Mouse (Mus musculus) embryonic facial prominence, embryonic 15.5 days (tissue): Measurements from ENCODE around the gene Ccdc70. TPM values are rescaled to one million over a fixed set of nuclear protein-coding genes. Genes with fewer than 3 reads are reported as not detected.
"Not testable (repeated sequence)": the region's sequence is repeated elsewhere in the genome, so short reads cannot be mapped to it uniquely, and the experiment has no call there.

ENCODE experiments used
- ATAC-seq: fragments of 200-750 bp; cut with Nextera tagmentation; 2 replicates; pipeline ENCODE4 v1.8.0; 2017; ENCODE audit warnings: low read depth, moderate TSS enrichment; ENCODE audit not compliant: insufficient number of reproducible peaks, low FRiP score, low TSS enrichment
- H3K27ac ChIP-seq: fragments of 300-500 bp; sonication (generic); replicated peaks from 2 replicates; pipeline ENCODE4 v1.5.1; 2015; ENCODE audit warnings: mild to moderate bottlenecking, inconsistent platforms
- H3K27me3 ChIP-seq: fragments of 300-500 bp; sonication (generic); 2 replicates; pipeline ENCODE4 v1.6.1; 2015; ENCODE audit warnings: inconsistent platforms
- H3K36me3 ChIP-seq: fragments of 300-500 bp; sonication (generic); 2 replicates; pipeline ENCODE4 v1.6.1; 2015; ENCODE audit warnings: mild to moderate bottlenecking, inconsistent platforms
- H3K4me1 ChIP-seq: fragments of 300-500 bp; sonication (generic); 2 replicates; pipeline ENCODE4 v1.6.1; 2015; ENCODE audit warnings: inconsistent platforms
- H3K4me2 ChIP-seq: fragments of 300-500 bp; sonication (generic); replicated peaks from 2 replicates; pipeline ENCODE4 v1.6.1; 2015; ENCODE audit warnings: mild to moderate bottlenecking, inconsistent platforms
- H3K4me3 ChIP-seq: fragments of 300-500 bp; sonication (generic); replicated peaks from 2 replicates; pipeline ENCODE4 v1.5.1; 2015; ENCODE audit warnings: mild to moderate bottlenecking, inconsistent platforms
- H3K9ac ChIP-seq: fragments of 300-500 bp; sonication (generic); 2 replicates; pipeline ENCODE4 v1.6.1; 2015; ENCODE audit warnings: inconsistent platforms
- H3K9me3 ChIP-seq: fragments of 300-500 bp; sonication (generic); replicated peaks from 2 replicates; pipeline ENCODE4 v1.6.1; 2016; ENCODE audit warnings: inconsistent platforms
- WGBS: fragments of 180-500 bp; shearing (Covaris S2); methylation state at CpG from one replicate; pipeline ENCODE4 v1.1.7; 2015; 5-methylcytosine and 5-hydroxymethylcytosine counted together
- polyA plus RNA-seq: library from polyadenylated mRNA; unstranded; fragments of >200 nt; fragmentation: Nextera tagmentation; extraction: Ambion mirVana; gene quantifications from 2 replicates; pipeline ENCODE4 v1.2.1, GENCODE M21; 2015

The Ccdc70 gene
- polyA plus RNA-seq = not detected in 2 replicates

GRCm38 (mm10) chr8:21969475-21969874, at the start of gene Ccdc70:
TSS of gene Ccdc70 (plus strand) at chr8:21969775.
- ATAC-seq = no peak
- H3K27ac ChIP-seq = no peak within 1 kb of the TSS
- H3K9ac ChIP-seq = no peak within 1 kb of the TSS
- no peaks in the 10 kb centered on the region for H3K9me3 ChIP-seq
- no peaks in the 10 kb centered on the region for H3K36me3 ChIP-seq
- H3K27me3 ChIP-seq = no peaks in the 10 kb centered on the region
- no peak within 1 kb of the TSS for H3K4me3 ChIP-seq
- no peaks in the 10 kb centered on the region for H3K4me1 ChIP-seq
- WGBS = 85% methylated on average over 3 of the region's 3 CpGs
- H3K4me2 ChIP-seq = no peak within 1 kb of the TSS

- not testable (repeated sequence) for H3K27ac ChIP-seq, H3K9me3 ChIP-seq, H3K4me3 ChIP-seq, H3K27me3 ChIP-seq, H3K4me1 ChIP-seq, H3K4me2 ChIP-seq, H3K36me3 ChIP-seq, ATAC-seq, H3K9ac ChIP-seq
- WGBS = 80% methylated on average over 3 of the region's 3 CpGs
These were observed 38.8 kb upstream of the Ccdc70 start for GRCm38 (mm10) chr8:21930754-21931153.

- Histone ChIP-seq H3K27me3 (no peaks in the 10 kb centered on the region), H3K36me3 (no peaks in the 10 kb centered on the region), H3K4me2 (no peak within 1 kb of the TSS), H3K4me3 (no peak within 1 kb of the TSS), H3K9ac (no peak within 1 kb of the TSS), H3K9me3 (no peaks in the 10 kb centered on the region), H3K27ac (no peak within 1 kb of the TSS), H3K4me1 (no peaks in the 10 kb centered on the region)
- no peak for ATAC-seq
- whole genome bisulfite sequencing = 91% methylated on average over 6 of the region's 6 CpGs
These were observed 37.0 kb upstream of the Ccdc70 start, which contains the start of gene Defb15 for GRCm38 (mm10) chr8:21932610-21933009. TSS of gene Defb15 (minus strand) at chr8:21932710.

- not testable (repeated sequence) for H3K4me1 ChIP-seq, H3K27ac ChIP-seq, H3K27me3 ChIP-seq, H3K36me3 ChIP-seq, ATAC-seq, H3K4me2 ChIP-seq, H3K9ac ChIP-seq, H3K4me3 ChIP-seq, H3K9me3 ChIP-seq
- 84% methylated on average over 4 of the region's 4 CpGs for WGBS
These were observed 31.5 kb upstream of the Ccdc70 start, which contains the start of gene Defb35 for GRCm38 (mm10) chr8:21938052-21938451. TSS of gene Defb35 (plus strand) at chr8:21938352.

- Histone ChIP-seq H3K36me3 (no peaks in the 10 kb centered on the region), H3K27ac (no peak within 1 kb of the TSS), H3K4me1 (no peaks in the 10 kb centered on the region), H3K4me3 (no peak within 1 kb of the TSS), H3K4me2 (no peak within 1 kb of the TSS), H3K9ac (no peak within 1 kb of the TSS), H3K27me3 (no peaks in the 10 kb centered on the region), H3K9me3 (no peaks in the 10 kb centered on the region)
- ATAC-seq = no peak
- WGBS = 73% methylated on average over 6 of the region's 6 CpGs
These were observed 23.1 kb upstream of the Ccdc70 start, which contains the start of gene Defb13 for GRCm38 (mm10) chr8:21946462-21946861. TSS of gene Defb13 (plus strand) at chr8:21946762.

GRCm38 (mm10) chr8:21947311-21948017, 22.1 kb upstream of the Ccdc70 start:
- Histone ChIP-seq H3K27me3 (no peaks in the 10 kb centered on the region), H3K27ac (no peak overlapping the region), H3K36me3 (no peaks in the 10 kb centered on the region), H3K4me3 (no peak overlapping the region), H3K9ac (no peak overlapping the region), H3K4me1 (no peaks in the 10 kb centered on the region), H3K4me2 (no peak overlapping the region), H3K9me3 (no peaks in the 10 kb centered on the region)
- ATAC-seq = no peak
- 54% methylated on average over 9 of the region's 9 CpGs for WGBS

GRCm38 (mm10) chr8:21955321-21955720, 14.3 kb upstream of the Ccdc70 start:
- Histone ChIP-seq H3K4me2 (no peak overlapping the region), H3K9me3 (no peaks in the 10 kb centered on the region), H3K4me1 (no peaks in the 10 kb centered on the region), H3K36me3 (no peaks in the 10 kb centered on the region), H3K27ac (no peak overlapping the region), H3K4me3 (no peak overlapping the region), H3K27me3 (no peaks in the 10 kb centered on the region), H3K9ac (no peak overlapping the region)
- WGBS = 3% methylated on average over 9 of the region's 9 CpGs
- no peak for ATAC-seq

- Histone ChIP-seq H3K9me3 (no peaks in the 10 kb centered on the region), H3K9ac (no peak overlapping the region), H3K4me2 (no peak overlapping the region), H3K36me3 (no peaks in the 10 kb centered on the region), H3K27me3 (no peaks in the 10 kb centered on the region), H3K4me1 (no peaks in the 10 kb centered on the region), H3K27ac (no peak overlapping the region), H3K4me3 (no peak overlapping the region)
- no peak for ATAC-seq
- 79% methylated on average over 3 of the region's 3 CpGs for WGBS
These were observed 13.2 kb upstream of the Ccdc70 start for GRCm38 (mm10) chr8:21956336-21956735.

- 78% methylated on average over 2 of the region's 2 CpGs for WGBS
- Histone ChIP-seq H3K4me1 (no peaks in the 10 kb centered on the region), H3K4me3 (no peak within 1 kb of the TSS), H3K36me3 (no peaks in the 10 kb centered on the region), H3K27me3 (no peaks in the 10 kb centered on the region), H3K4me2 (no peak within 1 kb of the TSS), H3K27ac (no peak within 1 kb of the TSS), H3K9ac (no peak within 1 kb of the TSS), H3K9me3 (no peaks in the 10 kb centered on the region)
- ATAC-seq = no peak
These were observed 11.2 kb upstream of the Ccdc70 start, which contains the start of gene Fam90a1a for GRCm38 (mm10) chr8:21958414-21958813. TSS of gene Fam90a1a (plus strand) at chr8:21958714.

- Histone ChIP-seq H3K27ac (no peak overlapping the region), H3K4me3 (no peak overlapping the region), H3K9ac (no peak overlapping the region), H3K4me2 (no peak overlapping the region), H3K9me3 (no peaks in the 10 kb centered on the region), H3K27me3 (no peaks in the 10 kb centered on the region), H3K36me3 (no peaks in the 10 kb centered on the region), H3K4me1 (no peaks in the 10 kb centered on the region)
- ATAC-seq = no peak
- WGBS = 79% methylated on average over 1 of the region's 1 CpGs
These were observed 2.9 kb upstream of the Ccdc70 start for GRCm38 (mm10) chr8:21966646-21967045.

GRCm38 (mm10) chr8:21978193-21978592, 8.6 kb downstream of the Ccdc70 start:
- ATAC-seq = no peak
- H3K36me3 ChIP-seq = no peaks in the 10 kb centered on the region
- no peak overlapping the region for H3K4me2 ChIP-seq
- no peak overlapping the region for H3K27ac ChIP-seq
- no peaks in the 10 kb centered on the region for H3K4me1 ChIP-seq
- H3K27me3 ChIP-seq = no peaks in the 10 kb centered on the region
- no peak overlapping the region for H3K4me3 ChIP-seq
- no peak overlapping the region for H3K9ac ChIP-seq
- 45% methylated on average over 4 of the region's 4 CpGs for WGBS
- no peaks in the 10 kb centered on the region for H3K9me3 ChIP-seq
